Mouse (Mus musculus) CH12.LX (cell line): ENCODE measurements around the gene Rab19. TPM values are rescaled to one million over a fixed set of nuclear protein-coding genes. Genes with fewer than 3 reads are reported as not detected.

Source experiments
- DNase-seq: peaks from one replicate; pipeline ENCODE4 v3.0.0-alpha.2; 2013; ENCODE audit errors: extremely low read depth
- H3K27ac ChIP-seq: 2 replicates; pipeline ENCODE4 v1.5.1; 2012; ENCODE audit warnings: low read depth, mild to moderate bottlenecking, control low read depth, moderate library complexity; ENCODE audit not compliant: insufficient read depth
- H3K27me3 ChIP-seq: replicated peaks from 2 replicates; pipeline ENCODE3; 2012; ENCODE audit warnings: inconsistent platforms
- H3K36me3 ChIP-seq, 2 experiments: replicated peaks in 1 of 2; 2 replicates each; pipeline versions ENCODE3 to v1.6.1; 2012; ENCODE audit warnings: inconsistent platforms in 1 of 2, low read length in 1 of 2, mild to moderate bottlenecking in 1 of 2, mixed read lengths in 1 of 2, moderate library complexity in 1 of 2; ENCODE audit not compliant: control insufficient read depth in 1 of 2, insufficient read depth in 1 of 2
- H3K4me1 ChIP-seq, 2 experiments: 2 replicates each; pipeline ENCODE4 v1.6.1; 2012; ENCODE audit warnings: inconsistent platforms in 1 of 2, moderate library complexity in 1 of 2; ENCODE audit not compliant: insufficient read depth in 2 of 2, control insufficient read depth in 1 of 2
- H3K4me2 ChIP-seq: 2 replicates; pipeline ENCODE4 v1.6.1; 2012; ENCODE audit warnings: low read depth, mild to moderate bottlenecking, control low read depth; ENCODE audit not compliant: poor library complexity, insufficient read depth, severe bottlenecking
- H3K4me3 ChIP-seq, 3 experiments: fragments of 150-350 bp in 1 of 3; sonication (generic) in 1 of 3; replicated peaks in 1 of 3; 2 replicates each; pipeline versions ENCODE3 to v1.5.1; 2011 to 2012; ENCODE audit warnings: low read depth in 2 of 3, low read length in 2 of 3, mild to moderate bottlenecking in 2 of 3, moderate library complexity in 2 of 3, control low read depth in 1 of 3, improper control_type of control experiment in 1 of 3, inconsistent platforms in 1 of 3, mixed read lengths in 1 of 3; ENCODE audit not compliant: poor library complexity in 1 of 3
- H3K79me2 ChIP-seq: replicated peaks from 2 replicates; pipeline ENCODE4 v1.6.1; 2012; ENCODE audit warnings: mild to moderate bottlenecking, moderate library complexity; ENCODE audit not compliant: control insufficient read depth, poor library complexity, insufficient read depth, severe bottlenecking; ENCODE audit errors: extremely low read depth
- H3K9ac ChIP-seq: 2 replicates; pipeline ENCODE4 v1.6.1; 2012; ENCODE audit warnings: low read depth, mild to moderate bottlenecking, control low read depth, moderate library complexity; ENCODE audit not compliant: insufficient read depth
- H3K9me3 ChIP-seq: replicated peaks from 2 replicates; pipeline ENCODE3; 2012; ENCODE audit warnings: low read length, inconsistent platforms, mixed read lengths
- CHD2 ChIP-seq: IDR thresholded peaks from 2 replicates; pipeline ENCODE4 v1.6.1; 2011; ENCODE audit warnings: low read length, improper control_type of control experiment
- E2F4 ChIP-seq: IDR thresholded peaks from 2 replicates; pipeline ENCODE4 v1.6.1; 2011; ENCODE audit warnings: low read depth, low read length, improper control_type of control experiment; ENCODE audit not compliant: insufficient replicate concordance
- GABPA ChIP-seq: IDR thresholded peaks from 2 replicates; pipeline ENCODE4 v1.6.1; 2012; ENCODE audit warnings: low read depth, low read length, improper control_type of control experiment, inconsistent platforms; ENCODE audit not compliant: insufficient replicate concordance
- HCFC1 ChIP-seq: IDR thresholded peaks from 2 replicates; pipeline ENCODE4 v1.6.1; 2012; ENCODE audit warnings: low read depth, mild to moderate bottlenecking, inconsistent platforms, low read length, improper control_type of control experiment
- JUN ChIP-seq: IDR thresholded peaks from 2 replicates; pipeline ENCODE4 v1.6.1; 2011; ENCODE audit warnings: low read depth, mild to moderate bottlenecking, low read length, improper control_type of control experiment, moderate library complexity; ENCODE audit not compliant: insufficient read depth
- MAX ChIP-seq: IDR thresholded peaks from 2 replicates; pipeline ENCODE4 v1.6.1; 2011; ENCODE audit warnings: low read length, improper control_type of control experiment
- MAZ ChIP-seq: IDR thresholded peaks from 2 replicates; pipeline ENCODE4 v1.6.1; 2012; ENCODE audit warnings: low read depth, mild to moderate bottlenecking, inconsistent platforms, low read length, improper control_type of control experiment, moderate library complexity
- MEF2A ChIP-seq: IDR thresholded peaks from 2 replicates; pipeline ENCODE4 v1.6.1; 2014; ENCODE audit warnings: low read depth, mild to moderate bottlenecking, inconsistent platforms, low read length, improper control_type of control experiment, borderline replicate concordance
- MXI1 ChIP-seq: IDR thresholded peaks from 2 replicates; pipeline ENCODE4 v1.6.1; 2011; ENCODE audit warnings: mild to moderate bottlenecking, low read depth, low read length, improper control_type of control experiment
- NRF1 ChIP-seq: IDR thresholded peaks from 2 replicates; pipeline ENCODE4 v1.6.1; 2014; ENCODE audit warnings: low read depth, mild to moderate bottlenecking, inconsistent platforms, low read length, improper control_type of control experiment, moderate library complexity
- POLR2AphosphoS2 ChIP-seq: IDR thresholded peaks from 2 replicates; pipeline ENCODE4 v1.6.1; 2011; ENCODE audit warnings: low read depth, low read length, improper control_type of control experiment
- SIN3A ChIP-seq: IDR thresholded peaks from 2 replicates; pipeline ENCODE4 v1.6.1; 2012; ENCODE audit warnings: low read length, improper control_type of control experiment, inconsistent platforms
- TBP ChIP-seq: conservative IDR thresholded peaks from 2 replicates; pipeline ENCODE4 v1.6.1; 2011; ENCODE audit warnings: low read depth, low read length, improper control_type of control experiment
- UBTF ChIP-seq: IDR thresholded peaks from 2 replicates; pipeline ENCODE4 v1.6.1; 2012; ENCODE audit warnings: low read depth, mild to moderate bottlenecking, inconsistent platforms, low read length, improper control_type of control experiment, moderate library complexity
- ZKSCAN1 ChIP-seq: IDR thresholded peaks from 2 replicates; pipeline ENCODE4 v1.6.1; 2012; ENCODE audit warnings: low read depth, inconsistent platforms, low read length, improper control_type of control experiment, borderline replicate concordance
- ZMIZ1 ChIP-seq: IDR thresholded peaks from 2 replicates; pipeline ENCODE4 v1.6.1; 2012; ENCODE audit warnings: low read depth, mild to moderate bottlenecking, inconsistent platforms, low read length, improper control_type of control experiment
- ZNF384 ChIP-seq: IDR thresholded peaks from 2 replicates; pipeline ENCODE4 v1.6.1; 2012; ENCODE audit warnings: low read depth, low read length, improper control_type of control experiment, inconsistent platforms
- dilution Hi-C: fragments of 300-500 bp; cut with MboI; formaldehyde crosslinking; loops from 2 replicates; pipeline ENCODE4 v1.14.3; 2020; ENCODE audit warnings: low sequenced_read_pairs; ENCODE audit not compliant: extremely low pct_unique_long_range_greater_than_20kb, extremely low pct_ligation_motif_present
- in situ Hi-C: fragments of 300-500 bp; cut with MboI; formaldehyde crosslinking; loops from 3 replicates; pipeline ENCODE4 v1.14.3; 2019; ENCODE audit warnings: low sequenced_read_pairs, low pct_ligation_motif_present, low pct_unique_long_range_greater_than_20kb, mixed read lengths
- polyA plus RNA-seq: library from polyadenylated mRNA; unstranded; fragments of >175 nt; gene quantifications from 2 replicates; pipeline ENCODE4 v1.2.1, GENCODE M21; 2012; ENCODE audit warnings: low read depth; ENCODE audit not compliant: insufficient read length
- total RNA-seq, 2 experiments: library from RNA; depleted of rRNA; stranded (reverse); fragments of 300-350 nt in 1 of 2; fragments of >200 nt in 1 of 2; gene quantifications; 2 replicates each; pipeline ENCODE4 v1.2.3; 2012 to 2014

Gene Rab19
- total and polyA plus RNA-seq, 3 experiments, result 0.63 to 3.3 TPM; not detected in 1

- Histone ChIP-seq H3K36me3 (no peaks in the 10 kb centered on the region), H3K4me2 (no peak overlapping the region), H3K27ac (no peak overlapping the region), H3K9ac (no peak overlapping the region), H3K79me2 (no peaks in the 10 kb centered on the region), H3K27me3 (no peaks in the 10 kb centered on the region), H3K4me3 (no peak overlapping the region), H3K4me1 (no peaks in the 10 kb centered on the region), H3K9me3 (no peaks in the 10 kb centered on the region)
- dilution Hi-C loops, result no loop called here
- TF ChIP-seq MAX (no peak), HCFC1 (no peak), MEF2A (no peak), ZNF384 (no peak), GABPA (no peak), POLR2AphosphoS2 (no peak), SIN3A (no peak), ZMIZ1 (no peak), UBTF (no peak), JUN (no peak), CHD2 (no peak), ZKSCAN1 (no peak), TBP (no peak), E2F4 (no peak), MXI1 (no peak)
- DNase-seq, result no peak
- in situ Hi-C loops, result no loop called here
These were observed 48.2 kb downstream of the Rab19 start for GRCm38 (mm10) chr6:39429007-39429788.

DNA sequence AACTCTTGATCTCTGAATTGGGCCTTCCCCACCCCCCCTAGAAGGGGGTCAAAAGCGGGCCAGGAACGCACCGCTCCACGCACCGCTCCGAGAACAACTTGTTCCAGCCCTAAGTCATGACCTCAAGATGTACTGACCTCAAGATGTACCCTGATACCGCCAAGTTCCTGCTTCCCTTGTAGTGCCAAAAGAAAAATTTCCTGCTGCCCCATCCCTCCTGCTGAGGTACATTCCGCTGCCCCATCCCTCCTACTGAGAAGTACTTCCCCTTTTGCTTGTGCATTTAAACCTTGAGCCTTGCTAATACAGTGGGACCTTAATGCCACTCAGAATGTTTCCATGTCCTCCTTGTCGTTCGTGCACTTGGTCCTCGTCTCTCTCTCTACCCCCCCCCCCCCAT lies 49.7 kb downstream of the Rab19 start:
- Histone ChIP-seq H3K4me3 (no peak overlapping the region), H3K4me2 (no peak overlapping the region), H3K36me3 (no peaks in the 10 kb centered on the region), H3K27me3 (no peaks in the 10 kb centered on the region), H3K4me1 (no peaks in the 10 kb centered on the region), H3K9me3 (no peaks in the 10 kb centered on the region), H3K27ac (no peak overlapping the region), H3K9ac (no peak overlapping the region), H3K79me2 (no peaks in the 10 kb centered on the region)
- TF ChIP-seq JUN, result no peak
- TF ChIP-seq NRF1, result no peak
- no peak for TF ChIP-seq MAZ
- dilution Hi-C loops, result no loop called here
- in situ Hi-C loops, result no loop called here
- DNase-seq, result no peak
